Mouse (Mus musculus): Measurements from ENCODE around the gene Alg9.

The Alg9 gene

GRCm38 (mm10) chr9:50889964-50890363 lies 115.1 kb downstream of the Alg9 start:
- DNase-seq = no peak

GRCm38 (mm10) chr9:50890494-50891090 lies 115.8 kb downstream of the Alg9 start:
- DNase-seq = no peak
